Mouse (Mus musculus): ENCODE results near the gene Cilp.

DNA sequence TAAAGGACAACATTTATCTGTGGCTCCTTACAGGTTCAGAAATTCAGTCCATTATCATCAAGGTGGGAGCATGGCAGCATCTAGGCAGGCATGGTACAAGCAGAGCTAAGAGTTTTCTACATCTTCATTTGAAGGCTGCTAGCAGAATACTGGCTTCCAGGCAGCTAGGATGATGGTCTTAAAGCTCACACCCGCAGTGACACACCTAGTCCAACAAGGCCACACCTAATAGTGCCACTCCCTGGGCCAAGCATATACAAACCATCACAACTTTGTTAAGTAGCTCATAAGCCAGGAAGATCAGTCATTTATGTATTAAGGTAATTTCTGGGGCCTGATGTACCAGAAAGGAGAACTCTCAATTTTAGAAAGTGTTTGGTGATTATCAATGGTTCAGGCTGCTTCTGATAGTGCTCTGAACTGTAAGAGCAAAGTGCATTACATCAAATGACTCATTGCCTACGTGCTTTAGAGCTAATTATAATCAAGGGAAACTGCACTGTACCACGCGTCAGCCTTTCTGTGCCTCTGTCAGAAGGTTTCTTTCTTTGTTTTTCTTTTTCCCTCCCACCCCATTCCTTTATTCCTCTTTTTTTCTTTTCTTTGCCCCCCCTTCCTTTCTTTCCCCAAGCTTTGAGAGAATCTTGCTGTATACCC is 37.5 kb downstream of the Cilp start:
- TF ChIP-seq CHD2 (IDR thresholded peaks at IDR 0.05; ENCODE audit: low read depth, low read length): no peak
- TF ChIP-seq ZNF384 (IDR thresholded peaks at IDR 0.05; ENCODE audit: low read depth, low read length): no peak
